Mouse (Mus musculus): ENCODE results near the gene Tspan15.

DNA sequence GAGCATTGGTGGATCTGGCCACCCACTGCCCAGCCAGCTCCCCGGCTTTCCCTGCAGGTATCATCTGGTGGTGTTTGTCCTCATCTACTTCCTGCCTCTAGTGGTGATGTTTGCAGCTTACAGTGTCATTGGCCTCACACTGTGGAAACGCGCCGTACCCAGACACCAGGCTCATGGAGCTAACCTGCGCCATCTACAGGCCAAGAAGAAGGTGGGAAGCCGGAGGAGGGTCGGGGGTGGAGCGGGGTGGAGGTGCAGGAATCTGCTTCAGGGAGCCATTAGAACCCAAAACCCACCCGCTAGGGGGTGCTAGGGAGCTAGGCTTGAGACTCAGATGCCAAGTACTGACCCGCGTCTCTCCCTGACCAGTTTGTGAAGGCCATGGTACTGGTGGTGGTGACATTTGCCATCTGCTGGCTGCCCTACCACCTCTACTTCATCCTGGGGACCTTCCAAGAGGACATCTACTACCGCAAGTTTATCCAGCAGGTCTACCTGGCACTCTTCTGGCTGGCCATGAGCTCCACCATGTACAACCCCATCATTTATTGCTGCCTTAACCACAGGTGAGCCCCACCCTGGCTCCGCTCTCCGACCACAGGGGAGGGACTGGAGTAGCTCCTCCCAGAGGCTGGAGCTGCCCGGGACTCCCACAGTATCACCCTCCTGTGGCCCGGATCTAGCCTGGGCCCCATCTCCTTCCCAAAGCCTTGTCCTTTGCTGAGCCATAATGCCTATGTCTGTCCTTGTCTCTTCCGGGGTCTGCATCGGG lies 30.2 kb upstream of the Tspan15 start:
- TF ChIP-seq POLR2A (IDR thresholded peaks at IDR 0.05; ENCODE audit: control insufficient read depth, extremely low read depth, insufficient read depth, low read length, poor library complexity) (no peak), CTCF (IDR thresholded peaks at IDR 0.05; ENCODE audit: borderline replicate concordance, control insufficient read depth, extremely low read depth, insufficient read depth, low read length, poor library complexity) (peak; percentile 66; the same call in 1 of the 2 replicates)

All from thymus, adult 2 months (tissue).